Mouse (Mus musculus) ES-E14 (cell line): Measurements from ENCODE around the gene Itgb8. TPM values are rescaled to one million over a fixed set of nuclear protein-coding genes. Genes with fewer than 3 reads are reported as not detected.

Experiments used
- DNase-seq: peaks from one replicate; pipeline ENCODE4 v3.0.0-alpha.2; 2013; ENCODE audit warnings: low read depth, low spot score
- H3K27ac ChIP-seq: 2 replicates; pipeline ENCODE4 v1.5.1; 2012; ENCODE audit warnings: low read depth, mild to moderate bottlenecking, low read length, moderate library complexity, mixed read lengths; ENCODE audit not compliant: poor library complexity, insufficient read depth, severe bottlenecking
- H3K36me3 ChIP-seq: 2 replicates; pipeline ENCODE4 v1.6.1; 2012; ENCODE audit warnings: mild to moderate bottlenecking, low read length, moderate library complexity, mixed read lengths; ENCODE audit not compliant: control insufficient read depth, poor library complexity, insufficient read depth, severe bottlenecking
- H3K4me1 ChIP-seq, 2 experiments: fragments of 150-350 bp in 1 of 2; sonication (generic) in 1 of 2; 2 replicates each; pipeline ENCODE4 v1.6.1; 2012; ENCODE audit warnings: low read length in 2 of 2, mild to moderate bottlenecking in 1 of 2, mixed read lengths in 1 of 2; ENCODE audit not compliant: control insufficient read depth in 2 of 2, insufficient read depth in 2 of 2, poor library complexity in 1 of 2
- H3K4me3 ChIP-seq, 2 experiments: fragments of 150-350 bp in 1 of 2; sonication (generic) in 1 of 2; 2 replicates each; pipeline ENCODE4 v1.5.1; 2012; ENCODE audit warnings: low read length in 2 of 2, low read depth in 1 of 2, mild to moderate bottlenecking in 1 of 2, mixed read lengths in 1 of 2; ENCODE audit not compliant: insufficient read depth in 1 of 2, poor library complexity in 1 of 2, severe bottlenecking in 1 of 2
- H3K9ac ChIP-seq: 2 replicates; pipeline ENCODE4 v1.6.1; 2012; ENCODE audit warnings: low read depth, mild to moderate bottlenecking, low read length, mixed read lengths; ENCODE audit not compliant: poor library complexity, insufficient read depth, severe bottlenecking
- H3K9me3 ChIP-seq: fragments of 150-350 bp; sonication (generic); 2 replicates; pipeline ENCODE4 v1.6.1; 2012; ENCODE audit warnings: low read depth, mild to moderate bottlenecking, low read length; ENCODE audit not compliant: control insufficient read depth, insufficient read depth
- CHD2 ChIP-seq: IDR thresholded peaks from 2 replicates; pipeline ENCODE4 v1.6.1; 2014; ENCODE audit warnings: mild to moderate bottlenecking, low read depth, low read length, inconsistent platforms
- HCFC1 ChIP-seq: IDR thresholded peaks from 2 replicates; pipeline ENCODE4 v1.6.1; 2012; ENCODE audit warnings: low read length, inconsistent platforms, borderline replicate concordance; ENCODE audit not compliant: insufficient read depth
- MAFK ChIP-seq: IDR thresholded peaks from 2 replicates; pipeline ENCODE4 v1.6.1; 2014; ENCODE audit warnings: mild to moderate bottlenecking, low read depth, low read length, inconsistent platforms; ENCODE audit not compliant: insufficient read depth
- ZC3H11A ChIP-seq: IDR thresholded peaks from 2 replicates; pipeline ENCODE4 v1.6.1; 2012; ENCODE audit warnings: low read depth, mild to moderate bottlenecking, inconsistent platforms, low read length, borderline replicate concordance
- ZNF384 ChIP-seq: IDR thresholded peaks from 2 replicates; pipeline ENCODE4 v1.6.1; 2012; ENCODE audit warnings: low read depth, low read length, inconsistent platforms
- in situ Hi-C, 2 experiments: fragments of 600-800 bp; cut with MboI; formaldehyde crosslinking; loops; one replicate each; pipeline ENCODE4 v1.15.1; 2025; ENCODE audit warnings: low sequenced_read_pairs in 2 of 2, inconsistent platforms in 1 of 2; ENCODE audit not compliant: unreplicated experiment in 2 of 2
- total RNA-seq: library from RNA; depleted of rRNA; stranded (reverse); fragments of 300-350 nt; gene quantifications from 2 replicates; pipeline ENCODE4 v1.2.3, GENCODE M21; 2012

Gene Itgb8
- total RNA-seq, 1 experiment: 0.45 TPM

DNA sequence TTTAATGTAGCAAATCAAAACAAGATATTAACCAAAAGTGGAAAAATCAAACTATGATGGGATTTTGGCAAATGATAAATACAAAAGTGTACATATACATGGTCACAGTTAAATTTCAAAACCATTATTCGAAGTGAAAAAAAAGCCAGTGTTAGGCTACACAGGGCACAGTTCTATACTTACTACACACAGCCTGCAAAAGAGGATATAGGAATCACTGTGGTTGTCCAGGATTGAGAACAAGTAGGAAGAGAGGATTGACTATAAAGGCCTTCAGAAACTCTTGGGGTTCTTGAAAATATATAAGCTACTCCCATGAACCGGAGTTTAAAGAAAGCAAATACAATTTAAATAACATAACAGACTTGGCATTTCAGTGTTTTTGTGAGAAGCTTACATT is 87.6 kb downstream of the Itgb8 start:
- Histone ChIP-seq H3K9me3 (no peaks in the 10 kb centered on the region), H3K36me3 (no peaks in the 10 kb centered on the region), H3K27ac (no peak overlapping the region), H3K4me1 (no peaks in the 10 kb centered on the region), H3K4me3 (no peak overlapping the region), H3K9ac (no peak overlapping the region)
- TF ChIP-seq MAFK: no peak
- TF ChIP-seq CHD2: no peak
- no peak for TF ChIP-seq ZNF384
- no peak for TF ChIP-seq ZC3H11A
- no peak for TF ChIP-seq HCFC1
- DNase-seq: no peak
- in situ Hi-C loops: no loop called here

DNA sequence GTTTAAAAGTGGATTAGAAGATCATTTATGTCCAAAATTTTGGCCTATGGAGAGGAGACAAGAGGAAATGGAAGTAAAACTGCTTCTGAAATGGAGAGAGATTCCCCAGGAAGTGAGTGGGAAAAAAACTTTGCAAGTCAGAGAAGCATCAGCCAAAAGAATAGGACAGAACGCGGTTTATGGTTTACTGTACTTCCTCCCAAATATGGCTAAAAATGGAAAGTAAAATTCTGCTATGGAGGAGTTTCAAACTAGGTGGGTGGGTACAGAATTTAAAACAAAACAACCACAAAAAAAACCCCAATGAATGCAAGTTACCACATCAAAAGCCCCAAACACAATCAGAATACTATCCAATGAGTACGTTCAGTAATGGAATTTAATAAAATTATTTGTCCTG is 90.8 kb downstream of the Itgb8 start:
- H3K4me1 ChIP-seq: no peaks in the 10 kb centered on the region
- H3K9ac ChIP-seq: no peak overlapping the region
- H3K27ac ChIP-seq: no peak overlapping the region
- no peak overlapping the region for H3K4me3 ChIP-seq
- no peak for TF ChIP-seq ZC3H11A
- TF ChIP-seq CHD2: no peak
- TF ChIP-seq HCFC1: no peak
- no peak for TF ChIP-seq MAFK
- TF ChIP-seq ZNF384: no peak
- no peaks in the 10 kb centered on the region for H3K36me3 ChIP-seq
- in situ Hi-C loops: no loop called here
- no peak for DNase-seq
- no peaks in the 10 kb centered on the region for H3K9me3 ChIP-seq

DNA sequence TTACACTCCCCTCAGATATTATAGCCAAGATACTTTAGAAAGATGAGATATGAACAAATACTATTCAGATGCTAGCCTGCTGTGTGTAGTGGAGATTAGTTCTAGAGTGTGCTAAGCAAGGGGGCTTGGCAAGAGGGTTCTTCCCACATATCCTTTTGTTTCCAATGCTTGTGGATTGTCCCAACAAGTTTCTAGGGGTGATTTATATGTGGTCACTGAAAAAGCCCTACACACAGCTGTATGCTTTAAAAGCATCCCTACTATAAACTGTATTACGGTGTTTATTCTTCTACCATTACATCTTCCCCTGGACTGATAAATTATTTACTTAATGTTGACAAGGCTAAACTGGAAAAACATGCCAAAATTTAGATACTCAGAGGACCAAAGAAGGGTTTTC is 92.6 kb downstream of the Itgb8 start:
- Histone ChIP-seq H3K27ac (no peak overlapping the region), H3K4me3 (no peak overlapping the region), H3K4me1 (no peaks in the 10 kb centered on the region), H3K36me3 (no peaks in the 10 kb centered on the region), H3K9me3 (no peaks in the 10 kb centered on the region), H3K9ac (no peak overlapping the region)
- no peak for DNase-seq
- in situ Hi-C loops: no loop called here
- TF ChIP-seq ZNF384: no peak
- TF ChIP-seq MAFK: no peak
- TF ChIP-seq ZC3H11A: no peak
- no peak for TF ChIP-seq CHD2
- no peak for TF ChIP-seq HCFC1

DNA sequence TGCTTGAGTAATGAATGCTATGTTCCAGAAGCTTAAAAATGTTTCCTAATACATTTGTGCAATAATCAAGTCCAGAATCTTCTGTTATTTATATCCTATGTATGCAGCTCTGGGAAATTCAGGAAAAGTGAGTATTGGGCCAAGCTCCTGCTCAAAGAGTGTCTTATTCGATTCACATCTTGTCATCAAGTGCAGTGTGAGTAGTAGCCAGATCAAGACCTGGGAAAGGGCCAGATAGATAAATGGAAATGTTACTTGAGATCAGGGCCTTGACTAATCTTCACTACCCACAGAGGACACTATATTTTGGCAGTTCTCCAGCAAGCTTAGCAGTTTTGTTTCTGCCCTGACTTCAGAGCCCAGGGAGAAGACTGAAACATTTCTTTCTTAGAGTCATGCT is 100.7 kb downstream of the Itgb8 start:
- no peak for TF ChIP-seq HCFC1
- no peak for TF ChIP-seq MAFK
- TF ChIP-seq ZNF384: no peak
- TF ChIP-seq CHD2: no peak
- no peak for TF ChIP-seq ZC3H11A
- H3K9me3 ChIP-seq: no peaks in the 10 kb centered on the region
- no peak for DNase-seq
- no peaks in the 10 kb centered on the region for H3K4me1 ChIP-seq
- no peak overlapping the region for H3K4me3 ChIP-seq
- H3K27ac ChIP-seq: no peak overlapping the region
- H3K9ac ChIP-seq: no peak overlapping the region
- in situ Hi-C loops: no loop called here
- no peaks in the 10 kb centered on the region for H3K36me3 ChIP-seq
